Mouse (Mus musculus): Measurements from ENCODE around the gene Irak2.

DNA sequence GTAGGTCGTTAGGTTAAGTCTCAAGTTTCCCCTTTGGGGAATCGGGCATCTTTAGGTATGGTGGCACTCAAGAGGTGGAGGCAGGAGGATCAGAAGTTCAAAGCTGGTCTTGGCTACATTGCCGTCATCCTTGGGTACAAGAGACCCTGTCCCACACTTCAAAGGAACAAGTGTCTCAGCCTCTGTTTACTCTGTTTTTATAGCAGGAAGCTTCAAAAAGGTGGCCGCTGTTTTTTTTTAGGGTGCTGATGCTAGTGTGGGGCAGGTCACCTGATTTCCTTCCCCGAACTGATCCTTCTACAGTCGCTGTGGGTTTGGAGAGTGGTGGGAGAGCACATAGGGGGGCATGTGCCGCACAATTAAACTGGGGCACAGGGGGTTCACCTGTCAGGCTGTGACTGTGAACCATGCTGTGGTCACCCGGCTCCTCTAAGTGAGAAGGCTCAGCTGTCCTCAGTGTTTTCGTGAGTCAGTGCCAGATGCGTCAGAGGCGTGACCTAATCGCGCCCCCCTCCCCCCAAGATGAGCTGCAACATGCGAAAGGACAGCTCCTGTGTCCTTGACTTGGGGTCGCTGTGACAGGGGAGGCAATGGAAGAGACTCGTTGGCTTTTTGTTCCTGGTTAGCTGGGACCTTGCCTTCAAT is 16.6 kb downstream of the Irak2 start:
- no peak for TF ChIP-seq CTCF (IDR thresholded peaks at IDR 0.05; ENCODE audit: low read depth, low read length)
- TF ChIP-seq POLR2A (IDR thresholded peaks at IDR 0.05; ENCODE audit: insufficient read depth, low read length): no peak

Measured in ES-Bruce4 (cell line).